Mouse (Mus musculus): ENCODE measurements around the gene Ky. TPM values are rescaled to one million over a fixed set of nuclear protein-coding genes. Genes with fewer than 3 reads are reported as not detected.

Gene Ky
- polyA plus RNA-seq, 1 experiment from 2014 or later: not detected

- Histone ChIP-seq H3K27me3 (ENCODE audit: control insufficient read depth, insufficient read depth, low read length) (no peaks in the 10 kb centered on the region), H3K4me3 (ENCODE audit: low read length) (no peak overlapping the region), H3K9ac (ENCODE audit: low read depth, low read length) (no peak overlapping the region), H3K27ac (ENCODE audit: low read depth, low read length) (no peak overlapping the region), H3K4me2 (replicated peaks; ENCODE audit: low read depth, low read length) (no peak overlapping the region), H3K4me1 (ENCODE audit: control insufficient read depth, insufficient read depth, low read length) (no peaks in the 10 kb centered on the region), H3K9me3 (ENCODE audit: control insufficient read depth, low read length) (no peaks in the 10 kb centered on the region), H3K36me3 (ENCODE audit: control insufficient read depth, insufficient read depth, low read length) (no peaks in the 10 kb centered on the region)
- WGBS: 41% methylated on average over 12 of the region's 12 CpGs
- no peak for ATAC-seq (ENCODE audit: low FRiP score, low TSS enrichment)
Measured at GRCm38 (mm10) chr9:102492031-102492795, 13.3 kb upstream of the Ky start.

GRCm38 (mm10) chr9:102493044-102493443, 12.5 kb upstream of the Ky start:
- Histone ChIP-seq H3K27ac (ENCODE audit: low read depth, low read length) (no peak overlapping the region), H3K4me2 (replicated peaks; ENCODE audit: low read depth, low read length) (no peak overlapping the region), H3K4me3 (ENCODE audit: low read length) (no peak overlapping the region), H3K27me3 (ENCODE audit: control insufficient read depth, insufficient read depth, low read length) (no peaks in the 10 kb centered on the region), H3K4me1 (ENCODE audit: control insufficient read depth, insufficient read depth, low read length) (no peaks in the 10 kb centered on the region), H3K36me3 (ENCODE audit: control insufficient read depth, insufficient read depth, low read length) (no peaks in the 10 kb centered on the region), H3K9me3 (ENCODE audit: control insufficient read depth, low read length) (no peaks in the 10 kb centered on the region), H3K9ac (ENCODE audit: low read depth, low read length) (no peak overlapping the region)
- ATAC-seq (ENCODE audit: low FRiP score, low TSS enrichment): no peak
- 40% methylated on average over 4 of the region's 4 CpGs for WGBS

GRCm38 (mm10) chr9:102493916-102494315, 11.6 kb upstream of the Ky start:
- 100% methylated on average over 2 of the region's 2 CpGs for WGBS
- no peak overlapping the region for H3K4me3 ChIP-seq (ENCODE audit: low read length)
- H3K9me3 ChIP-seq (ENCODE audit: control insufficient read depth, low read length): no peaks in the 10 kb centered on the region
- H3K9ac ChIP-seq (ENCODE audit: low read depth, low read length): no peak overlapping the region
- no peaks in the 10 kb centered on the region for H3K4me1 ChIP-seq (ENCODE audit: control insufficient read depth, insufficient read depth, low read length)
- H3K36me3 ChIP-seq (ENCODE audit: control insufficient read depth, insufficient read depth, low read length): no peaks in the 10 kb centered on the region
- no peaks in the 10 kb centered on the region for H3K27me3 ChIP-seq (ENCODE audit: control insufficient read depth, insufficient read depth, low read length)
- ATAC-seq (ENCODE audit: low FRiP score, low TSS enrichment): no peak
- H3K27ac ChIP-seq (ENCODE audit: low read depth, low read length): no peak overlapping the region
- H3K4me2 ChIP-seq (replicated peaks; ENCODE audit: low read depth, low read length): no peak overlapping the region

GRCm38 (mm10) chr9:102494454-102494853, 11.1 kb upstream of the Ky start:
- ATAC-seq (ENCODE audit: low FRiP score, low TSS enrichment): no peak
- Histone ChIP-seq H3K27me3 (ENCODE audit: control insufficient read depth, insufficient read depth, low read length) (no peaks in the 10 kb centered on the region), H3K27ac (ENCODE audit: low read depth, low read length) (no peak overlapping the region), H3K4me2 (replicated peaks; ENCODE audit: low read depth, low read length) (no peak overlapping the region), H3K36me3 (ENCODE audit: control insufficient read depth, insufficient read depth, low read length) (no peaks in the 10 kb centered on the region), H3K9me3 (ENCODE audit: control insufficient read depth, low read length) (no peaks in the 10 kb centered on the region), H3K9ac (ENCODE audit: low read depth, low read length) (no peak overlapping the region), H3K4me1 (ENCODE audit: control insufficient read depth, insufficient read depth, low read length) (no peaks in the 10 kb centered on the region), H3K4me3 (ENCODE audit: low read length) (no peak overlapping the region)
- 67% methylated on average over 9 of the region's 9 CpGs for WGBS

- Histone ChIP-seq H3K36me3 (ENCODE audit: control insufficient read depth, insufficient read depth, low read length) (no peaks in the 10 kb centered on the region), H3K27me3 (ENCODE audit: control insufficient read depth, insufficient read depth, low read length) (no peaks in the 10 kb centered on the region), H3K27ac (ENCODE audit: low read depth, low read length) (no peak overlapping the region), H3K4me2 (replicated peaks; ENCODE audit: low read depth, low read length) (no peak overlapping the region), H3K9me3 (ENCODE audit: control insufficient read depth, low read length) (no peaks in the 10 kb centered on the region), H3K4me1 (ENCODE audit: control insufficient read depth, insufficient read depth, low read length) (no peaks in the 10 kb centered on the region), H3K4me3 (ENCODE audit: low read length) (no peak overlapping the region), H3K9ac (ENCODE audit: low read depth, low read length) (no peak overlapping the region)
- ATAC-seq (ENCODE audit: low FRiP score, low TSS enrichment): no peak
- WGBS: 87% methylated on average over 4 of the region's 4 CpGs
Measured at GRCm38 (mm10) chr9:102495266-102495665, 10.3 kb upstream of the Ky start.

- no peaks in the 10 kb centered on the region for H3K9me3 ChIP-seq (ENCODE audit: control insufficient read depth, low read length)
- H3K4me1 ChIP-seq (ENCODE audit: control insufficient read depth, insufficient read depth, low read length): no peaks in the 10 kb centered on the region
- WGBS: 90% methylated on average over 3 of the region's 3 CpGs
- H3K4me3 ChIP-seq (ENCODE audit: low read length): no peak overlapping the region
- no peaks in the 10 kb centered on the region for H3K36me3 ChIP-seq (ENCODE audit: control insufficient read depth, insufficient read depth, low read length)
- ATAC-seq (ENCODE audit: low FRiP score, low TSS enrichment): no peak
- no peaks in the 10 kb centered on the region for H3K27me3 ChIP-seq (ENCODE audit: control insufficient read depth, insufficient read depth, low read length)
- H3K27ac ChIP-seq (ENCODE audit: low read depth, low read length): no peak overlapping the region
- H3K9ac ChIP-seq (ENCODE audit: low read depth, low read length): no peak overlapping the region
- no peak overlapping the region for H3K4me2 ChIP-seq (replicated peaks; ENCODE audit: low read depth, low read length)
Measured at GRCm38 (mm10) chr9:102496481-102497041, 9.0 kb upstream of the Ky start.

GRCm38 (mm10) chr9:102497089-102497690, 8.4 kb upstream of the Ky start:
- no peak overlapping the region for H3K4me2 ChIP-seq (replicated peaks; ENCODE audit: low read depth, low read length)
- H3K4me1 ChIP-seq (ENCODE audit: control insufficient read depth, insufficient read depth, low read length): no peaks in the 10 kb centered on the region
- H3K27ac ChIP-seq (ENCODE audit: low read depth, low read length): no peak overlapping the region
- H3K36me3 ChIP-seq (ENCODE audit: control insufficient read depth, insufficient read depth, low read length): no peaks in the 10 kb centered on the region
- no peaks in the 10 kb centered on the region for H3K9me3 ChIP-seq (ENCODE audit: control insufficient read depth, low read length)
- H3K4me3 ChIP-seq (ENCODE audit: low read length): no peak overlapping the region
- WGBS: 88% methylated on average over 9 of the region's 9 CpGs
- H3K27me3 ChIP-seq (ENCODE audit: control insufficient read depth, insufficient read depth, low read length): no peaks in the 10 kb centered on the region
- H3K9ac ChIP-seq (ENCODE audit: low read depth, low read length): no peak overlapping the region
- ATAC-seq (ENCODE audit: low FRiP score, low TSS enrichment): no peak

GRCm38 (mm10) chr9:102497833-102498430, 7.6 kb upstream of the Ky start:
- ATAC-seq (ENCODE audit: low FRiP score, low TSS enrichment): no peak
- Histone ChIP-seq H3K9me3 (ENCODE audit: control insufficient read depth, low read length) (no peaks in the 10 kb centered on the region), H3K9ac (ENCODE audit: low read depth, low read length) (no peak overlapping the region), H3K4me3 (ENCODE audit: low read length) (no peak overlapping the region), H3K4me1 (ENCODE audit: control insufficient read depth, insufficient read depth, low read length) (no peaks in the 10 kb centered on the region), H3K27me3 (ENCODE audit: control insufficient read depth, insufficient read depth, low read length) (no peaks in the 10 kb centered on the region), H3K27ac (ENCODE audit: low read depth, low read length) (no peak overlapping the region), H3K36me3 (ENCODE audit: control insufficient read depth, insufficient read depth, low read length) (no peaks in the 10 kb centered on the region), H3K4me2 (replicated peaks; ENCODE audit: low read depth, low read length) (no peak overlapping the region)
- 80% methylated on average over 9 of the region's 9 CpGs for WGBS

- no peak overlapping the region for H3K4me2 ChIP-seq (replicated peaks; ENCODE audit: low read depth, low read length)
- ATAC-seq (ENCODE audit: low FRiP score, low TSS enrichment): no peak
- no peaks in the 10 kb centered on the region for H3K9me3 ChIP-seq (ENCODE audit: control insufficient read depth, low read length)
- WGBS: 93% methylated on average over 6 of the region's 6 CpGs
- no peak overlapping the region for H3K27ac ChIP-seq (ENCODE audit: low read depth, low read length)
- no peak overlapping the region for H3K4me3 ChIP-seq (ENCODE audit: low read length)
- H3K4me1 ChIP-seq (ENCODE audit: control insufficient read depth, insufficient read depth, low read length): no peaks in the 10 kb centered on the region
- H3K9ac ChIP-seq (ENCODE audit: low read depth, low read length): no peak overlapping the region
- no peaks in the 10 kb centered on the region for H3K36me3 ChIP-seq (ENCODE audit: control insufficient read depth, insufficient read depth, low read length)
- no peaks in the 10 kb centered on the region for H3K27me3 ChIP-seq (ENCODE audit: control insufficient read depth, insufficient read depth, low read length)
Measured at GRCm38 (mm10) chr9:102498701-102499100, 6.8 kb upstream of the Ky start.

Data from kidney, embryonic 14.5 days (tissue).